Mouse (Mus musculus) kidney, embryonic 14.5 days (tissue): ENCODE measurements at regions not wholly inside any gene's neighbourhood (a gene's known extent, or its start where the extent isn't known, plus 50 kb on each side); places are given as distances from the start of the nearest gene placed in this dataset.
A peak's percentile ranks its signal among the peaks of the same experiment; 100 is the strongest.

ENCODE experiments used
- ATAC-seq: fragments of 200-750 bp; cut with Nextera tagmentation; 2 replicates; pipeline ENCODE4 v1.8.0; 2017; ENCODE audit warnings: moderate number of reproducible peaks, mild to moderate bottlenecking, moderate TSS enrichment, moderate library complexity; ENCODE audit not compliant: low FRiP score, low TSS enrichment
- H3K27ac ChIP-seq: fragments of 300-500 bp; sonication (generic); 2 replicates; pipeline ENCODE4 v1.5.1; 2014; ENCODE audit warnings: low read depth, mild to moderate bottlenecking, low read length, moderate library complexity, mixed read lengths
- H3K27me3 ChIP-seq: fragments of 300-500 bp; sonication (generic); 2 replicates; pipeline ENCODE4 v1.6.1; 2014; ENCODE audit warnings: mild to moderate bottlenecking, low read length; ENCODE audit not compliant: control insufficient read depth, insufficient read depth
- H3K36me3 ChIP-seq: fragments of 300-500 bp; sonication (generic); 2 replicates; pipeline ENCODE4 v1.6.1; 2014; ENCODE audit warnings: low read length, mixed read lengths; ENCODE audit not compliant: control insufficient read depth, insufficient read depth
- H3K4me1 ChIP-seq: fragments of 300-500 bp; sonication (generic); 2 replicates; pipeline ENCODE4 v1.6.1; 2014; ENCODE audit warnings: low read length, mixed read lengths; ENCODE audit not compliant: control insufficient read depth, insufficient read depth
- H3K4me2 ChIP-seq: fragments of 300-500 bp; sonication (generic); replicated peaks from 2 replicates; pipeline ENCODE4 v1.6.1; 2014; ENCODE audit warnings: low read depth, mild to moderate bottlenecking, low read length
- H3K4me3 ChIP-seq: fragments of 300-500 bp; sonication (generic); 2 replicates; pipeline ENCODE4 v1.5.1; 2014; ENCODE audit warnings: mild to moderate bottlenecking, low read length
- H3K9ac ChIP-seq: fragments of 300-500 bp; sonication (generic); 2 replicates; pipeline ENCODE4 v1.6.1; 2014; ENCODE audit warnings: low read depth, mild to moderate bottlenecking, low read length, moderate library complexity
- H3K9me3 ChIP-seq: fragments of 300-500 bp; sonication (generic); 2 replicates; pipeline ENCODE4 v1.6.1; 2016; ENCODE audit warnings: low read length; ENCODE audit not compliant: control insufficient read depth
- WGBS: fragments of 180-500 bp; shearing (Covaris S2); extraction: QIAGEN DNeasy Blood & Tissue Kit; methylation state at CpG from one replicate; pipeline ENCODE4 v1.1.7; 2014; 5-methylcytosine and 5-hydroxymethylcytosine counted together

GRCm38 (mm10) chr3:102574320-102574719, 104.6 kb downstream of the Ngf start:
- H3K4me3 ChIP-seq, result no peak overlapping the region
- 95% methylated on average over 2 of the region's 2 CpGs for WGBS
- H3K4me1 ChIP-seq, result no peaks in the 10 kb centered on the region
- H3K27me3 ChIP-seq, result no peaks in the 10 kb centered on the region
- H3K4me2 ChIP-seq, result no peak overlapping the region
- H3K9ac ChIP-seq, result no peak overlapping the region
- ATAC-seq, result no peak
- no peaks in the 10 kb centered on the region for H3K36me3 ChIP-seq
- H3K9me3 ChIP-seq, result no peaks in the 10 kb centered on the region
- H3K27ac ChIP-seq, result no peak overlapping the region

- no peak for ATAC-seq
- Histone ChIP-seq H3K27me3 (no peaks in the 10 kb centered on the region), H3K36me3 (no peaks in the 10 kb centered on the region), H3K4me3 (no peak overlapping the region), H3K27ac (no peak overlapping the region), H3K9me3 (no peaks in the 10 kb centered on the region), H3K4me2 (no peak overlapping the region), H3K9ac (no peak overlapping the region), H3K4me1 (no peaks in the 10 kb centered on the region)
- WGBS, result 73% methylated on average over 2 of the region's 2 CpGs
Observed at GRCm38 (mm10) chr3:102576896-102577295, 107.2 kb downstream of the Ngf start.

GRCm38 (mm10) chr3:102581830-102582229, 112.1 kb downstream of the Ngf start:
- no peaks in the 10 kb centered on the region for H3K4me1 ChIP-seq
- no peak overlapping the region for H3K4me3 ChIP-seq
- H3K4me2 ChIP-seq, result no peak overlapping the region
- 48% methylated on average over 3 of the region's 3 CpGs for WGBS
- no peak overlapping the region for H3K27ac ChIP-seq
- no peak for ATAC-seq
- no peaks in the 10 kb centered on the region for H3K9me3 ChIP-seq
- no peak overlapping the region for H3K9ac ChIP-seq
- no peaks in the 10 kb centered on the region for H3K36me3 ChIP-seq
- H3K27me3 ChIP-seq, result no peaks in the 10 kb centered on the region

GRCm38 (mm10) chr3:102585136-102585535, 115.4 kb downstream of the Ngf start:
- Histone ChIP-seq H3K36me3 (no peaks in the 10 kb centered on the region), H3K4me3 (no peak overlapping the region), H3K27me3 (no peaks in the 10 kb centered on the region), H3K4me2 (no peak overlapping the region), H3K4me1 (no peaks in the 10 kb centered on the region), H3K9me3 (no peaks in the 10 kb centered on the region), H3K27ac (no peak overlapping the region), H3K9ac (no peak overlapping the region)
- WGBS, result 80% methylated on average over 2 of the region's 2 CpGs
- ATAC-seq, result no peak

GRCm38 (mm10) chr3:102586221-102586620, 116.5 kb downstream of the Ngf start:
- no peaks in the 10 kb centered on the region; the same call in 1 of the 2 replicates for H3K9me3 ChIP-seq
- H3K4me3 ChIP-seq, result no peak overlapping the region
- no peaks in the 10 kb centered on the region for H3K27me3 ChIP-seq
- no peak overlapping the region for H3K4me2 ChIP-seq
- no peaks in the 10 kb centered on the region for H3K36me3 ChIP-seq
- H3K4me1 ChIP-seq, result no peaks in the 10 kb centered on the region
- 61% methylated on average over 5 of the region's 5 CpGs for WGBS
- ATAC-seq, result no peak
- H3K9ac ChIP-seq, result no peak overlapping the region
- no peak overlapping the region for H3K27ac ChIP-seq

GRCm38 (mm10) chr3:102592041-102592440, 122.3 kb downstream of the Ngf start:
- WGBS, result 66% methylated on average over 7 of the region's 7 CpGs
- 0 out of 2 replicates have a peak, but pooled peaks cover 2% of the 10 kb centered on the region for H3K4me1 ChIP-seq
- no peak for ATAC-seq
- no peak overlapping the region for H3K9ac ChIP-seq
- no peaks in the 10 kb centered on the region for H3K36me3 ChIP-seq
- no peak overlapping the region for H3K4me3 ChIP-seq
- no peak overlapping the region for H3K27ac ChIP-seq
- H3K4me2 ChIP-seq, result no peak overlapping the region
- no peaks in the 10 kb centered on the region for H3K27me3 ChIP-seq
- no peaks in the 10 kb centered on the region; the same call in 1 of the 2 replicates for H3K9me3 ChIP-seq

- ATAC-seq, result peak; percentile 73
- no peak overlapping the region for H3K4me2 ChIP-seq
- H3K9ac ChIP-seq, result no peak overlapping the region
- no peaks in the 10 kb centered on the region for H3K27me3 ChIP-seq
- H3K36me3 ChIP-seq, result no peaks in the 10 kb centered on the region
- H3K9me3 ChIP-seq, result no peaks in the 10 kb centered on the region
- H3K27ac ChIP-seq, result no peak overlapping the region
- 0 out of 2 replicates have a peak, but pooled peaks cover 1% of the 10 kb centered on the region for H3K4me1 ChIP-seq
- H3K4me3 ChIP-seq, result no peak overlapping the region
- whole genome bisulfite sequencing, result 64% methylated on average over 4 of the region's 4 CpGs
Observed at GRCm38 (mm10) chr3:102596944-102597551, 127.3 kb downstream of the Ngf start.

GRCm38 (mm10) chr3:102599061-102599460, 129.3 kb downstream of the Ngf start:
- no peak for ATAC-seq
- no peaks in the 10 kb centered on the region for H3K9me3 ChIP-seq
- WGBS, result 69% methylated on average over 7 of the region's 7 CpGs

GRCm38 (mm10) chr3:102602766-102603165, 131.6 kb upstream of the Tspan2 start:
- WGBS, result 93% methylated on average over 13 of the region's 13 CpGs
- Histone ChIP-seq H3K27ac (no peak overlapping the region), H3K27me3 (no peaks in the 10 kb centered on the region), H3K4me3 (no peak overlapping the region), H3K36me3 (no peaks in the 10 kb centered on the region), H3K4me1 (no peaks in the 10 kb centered on the region), H3K9me3 (no peaks in the 10 kb centered on the region), H3K4me2 (no peak overlapping the region), H3K9ac (no peak overlapping the region)
- ATAC-seq, result no peak

More at GRCm38 (mm10) chr3:102599061-102599460, 129.3 kb downstream of the Ngf start:
- H3K27ac ChIP-seq, result no peak overlapping the region
- H3K4me1 ChIP-seq, result no peaks in the 10 kb centered on the region
- H3K36me3 ChIP-seq, result no peaks in the 10 kb centered on the region
- H3K4me2 ChIP-seq, result no peak overlapping the region
- no peaks in the 10 kb centered on the region for H3K27me3 ChIP-seq
- H3K4me3 ChIP-seq, result no peak overlapping the region
- no peak overlapping the region for H3K9ac ChIP-seq
